Mouse (Mus musculus): ENCODE data around the gene Tmem19.

Tmem19 gene

DNA sequence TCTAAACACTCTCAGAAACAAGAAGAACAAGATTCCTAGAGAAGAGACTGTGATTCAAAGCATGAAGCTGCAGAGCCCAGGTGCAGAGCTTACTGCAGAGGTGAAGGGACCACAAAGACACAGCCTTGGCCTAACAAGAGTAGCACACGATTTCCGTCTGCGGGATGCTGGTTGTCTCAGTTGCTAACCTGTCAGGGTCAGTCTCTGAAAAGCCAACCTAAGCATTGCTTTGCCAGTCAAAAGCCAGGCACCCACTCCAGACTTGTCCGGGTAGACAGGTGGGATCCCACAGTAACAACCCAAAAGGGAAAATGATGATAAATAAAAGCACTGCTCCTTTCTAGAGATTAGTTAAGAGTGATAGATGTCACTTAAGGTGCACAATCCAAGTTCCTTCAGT, 53.1 kb downstream of the Tmem19 start:
- no peak for DNase-seq

GRCm38 (mm10) chr10:115307331-115307875, 54.9 kb downstream of the Tmem19 start:
- no peak for DNase-seq

DNA sequence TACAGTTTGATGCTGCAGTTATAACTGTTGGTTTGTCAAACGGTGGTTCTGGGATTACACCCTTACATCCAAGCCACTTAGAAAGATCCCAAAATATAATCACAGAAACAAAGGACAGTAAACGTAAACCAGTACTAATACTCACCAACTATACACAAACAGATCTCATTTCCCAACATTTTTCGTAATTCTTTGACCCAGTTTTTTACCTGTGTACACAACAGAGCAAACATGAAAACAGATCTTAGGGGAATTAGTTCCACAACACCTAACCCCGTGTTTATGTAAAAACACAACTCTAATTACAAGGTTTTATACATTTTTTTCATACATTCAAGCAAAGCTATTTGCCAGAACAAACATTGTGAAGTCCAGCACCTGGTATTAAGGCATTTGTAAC, 63.6 kb downstream of the Tmem19 start:
- no peak for DNase-seq

DNA sequence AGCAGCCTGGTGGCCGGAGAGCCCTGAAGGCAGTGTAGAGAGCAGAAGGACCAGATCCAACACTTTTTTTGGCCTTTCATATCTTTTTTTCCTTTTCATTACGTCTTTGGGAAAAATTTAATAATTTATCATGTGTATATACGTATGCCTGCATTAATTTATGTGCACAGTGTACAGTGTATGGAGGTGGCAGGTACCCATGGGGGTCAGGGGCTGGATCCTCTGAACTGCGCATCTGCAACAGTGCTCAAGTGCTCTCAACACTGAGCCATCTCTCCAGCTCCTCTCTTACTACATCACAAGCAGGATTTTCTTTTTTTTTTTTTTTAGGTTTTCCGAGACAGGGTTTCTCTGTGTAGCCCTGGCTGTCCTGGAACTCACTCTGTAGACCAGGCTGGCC, 64.7 kb downstream of the Tmem19 start:
- DNase-seq = no peak

DNA sequence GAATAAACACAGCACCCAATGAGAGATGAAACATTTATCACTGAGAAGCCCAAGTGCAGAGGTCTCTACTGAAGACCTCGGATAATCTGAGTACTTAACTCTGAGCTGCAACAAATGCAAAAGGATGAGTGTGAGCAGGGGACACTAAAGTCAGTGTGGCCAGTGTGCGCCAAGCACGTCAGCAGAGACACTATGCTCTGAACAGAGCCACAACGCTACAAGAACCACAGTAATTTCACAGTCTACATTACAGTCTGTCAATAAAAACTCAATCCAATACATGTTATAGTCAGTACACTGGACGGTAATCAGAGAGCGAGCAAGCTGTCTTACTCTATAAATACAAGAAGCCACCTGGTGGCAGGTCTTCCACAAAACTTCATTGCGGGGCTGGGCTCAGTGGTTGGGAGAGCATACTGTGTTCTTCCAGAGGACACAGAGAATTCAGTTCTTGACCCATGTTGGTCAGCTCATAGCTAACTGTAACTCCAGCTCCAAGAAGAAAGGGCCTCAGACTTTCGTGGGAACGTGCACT, 65.8 kb downstream of the Tmem19 start:
- no peak for DNase-seq

DNA sequence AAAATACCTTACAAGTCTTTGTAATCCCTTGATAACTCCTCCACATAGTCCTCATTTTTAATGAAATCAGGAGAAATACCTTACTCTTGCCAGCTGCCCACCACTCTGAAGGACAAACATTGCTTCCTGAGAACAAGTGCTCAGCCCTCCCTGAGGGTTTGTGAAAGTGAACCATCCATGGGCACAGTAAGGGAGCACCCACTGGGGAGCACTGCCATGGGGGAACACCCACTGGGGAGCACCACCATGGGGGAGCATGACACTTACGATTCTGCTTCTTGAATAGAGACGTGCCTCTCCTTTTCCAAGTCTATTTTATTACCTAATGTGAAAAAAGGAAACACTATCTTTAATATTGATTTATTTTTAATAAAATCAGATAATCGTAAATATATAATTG, 67.1 kb downstream of the Tmem19 start:
- no peak for DNase-seq

GRCm38 (mm10) chr10:115294715-115295114, 67.6 kb downstream of the Tmem19 start:
- no peak for DNase-seq

- DNase-seq = no peak
These were observed 68.4 kb downstream of the Tmem19 start for GRCm38 (mm10) chr10:115293946-115294345.

GRCm38 (mm10) chr10:115290671-115291070, 71.6 kb downstream of the Tmem19 start:
- no peak for DNase-seq

All from kidney, adult 18-20 months (tissue).